Mouse (Mus musculus) hindbrain, embryonic 15.5 days (tissue): ENCODE measurements around the gene Ppp1r16b. TPM values are rescaled to one million over a fixed set of nuclear protein-coding genes. Genes with fewer than 3 reads are reported as not detected.

ENCODE experiments used
- ATAC-seq: fragments of 200-750 bp; cut with Nextera tagmentation; 2 replicates; pipeline ENCODE4 v1.8.0; 2017; ENCODE audit warnings: low read depth, moderate number of reproducible peaks, moderate TSS enrichment; ENCODE audit not compliant: low FRiP score
- H3K27ac ChIP-seq: fragments of 300-500 bp; sonication (generic); replicated peaks from 2 replicates; pipeline ENCODE4 v1.5.1; 2015; ENCODE audit warnings: mild to moderate bottlenecking, inconsistent platforms
- H3K27me3 ChIP-seq: fragments of 300-500 bp; sonication (generic); 2 replicates; pipeline ENCODE4 v1.6.1; 2015; ENCODE audit warnings: control low read depth, inconsistent platforms
- H3K36me3 ChIP-seq: fragments of 300-500 bp; sonication (generic); 2 replicates; pipeline ENCODE4 v1.6.1; 2015; ENCODE audit warnings: control low read depth, inconsistent platforms
- H3K4me1 ChIP-seq: fragments of 300-500 bp; sonication (generic); replicated peaks from 2 replicates; pipeline ENCODE4 v1.6.1; 2015; ENCODE audit warnings: control low read depth, inconsistent platforms
- H3K4me2 ChIP-seq: fragments of 300-500 bp; sonication (generic); 2 replicates; pipeline ENCODE4 v1.6.1; 2015; ENCODE audit warnings: moderate library complexity, mild to moderate bottlenecking, inconsistent platforms
- H3K4me3 ChIP-seq: fragments of 300-500 bp; sonication (generic); 2 replicates; pipeline ENCODE4 v1.5.1; 2015; ENCODE audit warnings: mild to moderate bottlenecking, inconsistent platforms
- H3K9ac ChIP-seq: fragments of 300-500 bp; sonication (generic); 2 replicates; pipeline ENCODE4 v1.6.1; 2015; ENCODE audit warnings: inconsistent platforms
- H3K9me3 ChIP-seq: fragments of 300-500 bp; sonication (generic); 2 replicates; pipeline ENCODE4 v1.6.1; 2016; ENCODE audit warnings: control low read depth, inconsistent platforms
- WGBS: fragments of 180-500 bp; shearing (Covaris S2); methylation state at CpG from one replicate; pipeline ENCODE4 v1.1.7; 2015; 5-methylcytosine and 5-hydroxymethylcytosine counted together
- polyA plus RNA-seq: library from polyadenylated mRNA; unstranded; fragments of >200 nt; fragmentation: Nextera tagmentation; extraction: Ambion mirVana; gene quantifications from 2 replicates; pipeline ENCODE4 v1.2.1, GENCODE M21; 2015

Ppp1r16b gene
- polyA plus RNA-seq, 1 experiment from 2014 or later, result 23.4 TPM

DNA sequence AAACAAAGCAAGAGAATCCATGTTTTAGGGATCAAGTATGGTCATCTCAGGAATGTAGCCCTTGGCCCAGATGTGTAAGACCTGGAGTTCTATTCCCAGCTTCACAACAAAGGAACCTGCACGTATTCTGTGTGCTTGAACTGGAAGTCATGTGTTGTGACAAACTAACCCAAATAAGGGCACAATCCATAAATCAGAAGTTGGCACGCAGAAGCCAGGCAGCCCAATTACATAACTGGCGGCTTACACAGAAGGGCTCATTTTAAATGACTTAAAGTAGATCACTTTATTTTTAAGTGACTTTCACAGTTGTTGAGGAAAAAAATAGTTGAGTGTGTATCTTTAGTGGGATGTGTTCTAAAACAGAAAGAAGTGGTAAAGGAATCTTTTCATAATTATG is 21.4 kb upstream of the Ppp1r16b start:
- Histone ChIP-seq H3K36me3 (peaks cover 16% of the 10 kb centered on the region), H3K9ac (no peak overlapping the region), H3K4me3 (no peak overlapping the region), H3K9me3 (no peaks in the 10 kb centered on the region), H3K4me1 (no peaks in the 10 kb centered on the region), H3K4me2 (no peak overlapping the region), H3K27ac (no peak overlapping the region), H3K27me3 (no peaks in the 10 kb centered on the region)
- WGBS, result 83% methylated on average over 3 of the region's 3 CpGs
- no peak for ATAC-seq

DNA sequence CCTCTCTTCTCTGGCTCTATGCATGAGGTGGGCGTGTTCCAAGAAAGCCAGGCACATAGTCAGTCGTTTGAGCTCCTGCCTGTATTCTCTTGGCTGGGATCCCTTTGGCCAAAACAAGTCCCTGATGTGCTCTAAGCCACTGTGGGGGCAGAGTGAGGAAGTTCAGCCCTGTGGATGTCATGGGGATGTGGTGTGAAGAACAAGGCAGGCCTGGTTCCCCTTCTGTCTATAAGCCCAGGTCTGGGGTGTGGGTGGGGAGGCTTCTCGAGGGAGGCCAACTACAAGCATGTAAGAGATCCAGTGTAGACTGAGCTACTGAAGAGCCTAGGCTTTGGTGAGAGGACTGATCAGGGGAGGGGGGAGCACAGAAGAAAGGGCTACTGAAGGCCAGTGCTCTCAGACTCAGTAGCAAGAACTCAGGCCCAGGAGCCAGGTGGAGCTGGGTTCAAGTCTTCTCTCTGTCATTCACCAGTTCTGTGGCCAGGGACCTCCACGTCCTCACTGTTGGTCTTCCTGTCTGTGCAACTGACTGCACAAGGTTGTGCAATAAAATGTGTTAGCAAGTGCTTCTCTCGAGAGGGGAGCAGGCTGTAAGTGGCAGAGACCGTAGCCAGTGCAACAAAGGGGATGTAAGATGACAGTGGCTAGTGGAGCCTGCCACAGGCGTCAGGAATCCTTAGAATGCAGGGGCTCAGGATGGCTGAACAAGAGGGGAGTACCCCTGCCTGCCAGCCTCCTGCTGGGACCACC is 13.9 kb upstream of the Ppp1r16b start:
- H3K4me3 ChIP-seq, result no peak overlapping the region
- WGBS, result 58% methylated on average over 7 of the region's 7 CpGs
- H3K9me3 ChIP-seq, result no peaks in the 10 kb centered on the region
- H3K36me3 ChIP-seq, result no peaks in the 10 kb centered on the region
- no peak overlapping the region for H3K4me2 ChIP-seq
- H3K9ac ChIP-seq, result no peak overlapping the region
- H3K27ac ChIP-seq, result no peak overlapping the region
- H3K4me1 ChIP-seq, result no peaks in the 10 kb centered on the region
- no peak for ATAC-seq
- H3K27me3 ChIP-seq, result no peaks in the 10 kb centered on the region

DNA sequence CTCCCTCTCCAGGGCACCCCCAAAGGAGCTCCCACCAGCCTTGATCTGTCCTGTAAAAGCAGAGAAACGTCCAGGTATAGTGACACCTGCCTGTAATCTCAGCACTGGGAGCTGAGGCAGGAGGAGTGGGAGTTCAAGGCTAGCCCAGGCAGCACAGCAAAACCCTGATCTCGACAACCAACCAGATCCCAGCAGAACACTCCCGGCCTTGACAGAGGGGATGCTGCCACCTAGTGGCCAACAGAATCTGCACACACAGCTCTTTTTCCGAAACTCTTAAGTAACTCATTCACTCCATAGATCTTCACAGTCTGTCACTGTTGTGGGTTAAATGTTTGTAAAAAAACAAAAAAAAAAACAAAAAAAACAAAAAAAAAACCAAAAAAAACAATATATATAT is 12.2 kb upstream of the Ppp1r16b start:
- Histone ChIP-seq H3K4me3 (no peak overlapping the region), H3K9me3 (no peaks in the 10 kb centered on the region), H3K4me2 (no peak overlapping the region), H3K27me3 (no peaks in the 10 kb centered on the region), H3K27ac (no peak overlapping the region), H3K36me3 (no peaks in the 10 kb centered on the region), H3K9ac (no peak overlapping the region), H3K4me1 (no peaks in the 10 kb centered on the region)
- ATAC-seq, result peak; percentile 11; the same call in 1 of the 2 replicates
- 7% methylated on average over 4 of the region's 4 CpGs for WGBS

DNA sequence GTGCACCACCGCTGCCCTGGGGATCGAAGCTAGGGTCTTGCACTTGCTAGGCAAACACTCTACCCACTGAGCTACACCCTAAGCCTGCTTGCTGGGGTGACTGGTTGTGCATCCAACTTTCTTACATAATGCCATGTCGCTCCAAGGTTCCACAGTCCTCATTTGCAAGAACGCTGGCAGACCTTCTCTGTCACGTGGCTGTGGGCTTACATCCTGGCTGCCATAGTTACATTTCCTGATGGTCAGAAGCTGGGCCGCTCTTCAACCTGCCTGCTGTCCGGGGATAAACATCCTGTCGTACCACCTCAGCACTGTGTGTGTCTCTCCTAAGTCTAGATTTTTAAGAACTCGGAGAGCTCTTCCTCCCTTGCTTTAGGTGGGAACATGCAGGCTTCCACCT is 10.5 kb upstream of the Ppp1r16b start:
- ATAC-seq, result no peak
- H3K9ac ChIP-seq, result no peak overlapping the region
- no peaks in the 10 kb centered on the region for H3K4me1 ChIP-seq
- 82% methylated on average over 9 of the region's 9 CpGs for WGBS
- H3K27ac ChIP-seq, result no peak overlapping the region
- H3K4me3 ChIP-seq, result no peak overlapping the region
- H3K27me3 ChIP-seq, result no peaks in the 10 kb centered on the region
- no peaks in the 10 kb centered on the region for H3K36me3 ChIP-seq
- no peak overlapping the region for H3K4me2 ChIP-seq
- H3K9me3 ChIP-seq, result no peaks in the 10 kb centered on the region

DNA sequence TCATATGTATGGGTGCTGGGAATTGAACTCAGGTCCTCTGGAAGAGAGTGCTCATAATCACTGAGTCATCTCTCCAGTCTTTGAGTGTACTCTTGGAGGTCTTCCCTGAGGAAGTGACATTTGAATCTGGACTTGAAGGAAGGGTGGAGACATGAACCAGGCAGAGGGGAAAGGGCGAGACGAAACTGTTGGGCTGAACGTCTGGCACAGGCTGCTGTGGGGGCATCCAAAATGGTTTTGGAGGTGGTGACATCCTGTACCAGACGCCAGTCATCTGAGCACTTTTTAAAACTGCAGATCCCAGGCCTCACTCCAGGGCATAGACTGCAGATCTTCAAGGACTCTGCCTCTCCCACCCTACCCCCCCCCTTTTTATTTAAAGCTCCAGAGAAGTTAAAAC is 9.4 kb upstream of the Ppp1r16b start:
- Histone ChIP-seq H3K9me3 (no peaks in the 10 kb centered on the region), H3K4me2 (no peak overlapping the region), H3K36me3 (no peaks in the 10 kb centered on the region), H3K27me3 (no peaks in the 10 kb centered on the region), H3K4me1 (no peaks in the 10 kb centered on the region), H3K27ac (no peak overlapping the region), H3K9ac (no peak overlapping the region), H3K4me3 (no peak overlapping the region)
- WGBS, result 92% methylated on average over 4 of the region's 4 CpGs
- ATAC-seq, result no peak

DNA sequence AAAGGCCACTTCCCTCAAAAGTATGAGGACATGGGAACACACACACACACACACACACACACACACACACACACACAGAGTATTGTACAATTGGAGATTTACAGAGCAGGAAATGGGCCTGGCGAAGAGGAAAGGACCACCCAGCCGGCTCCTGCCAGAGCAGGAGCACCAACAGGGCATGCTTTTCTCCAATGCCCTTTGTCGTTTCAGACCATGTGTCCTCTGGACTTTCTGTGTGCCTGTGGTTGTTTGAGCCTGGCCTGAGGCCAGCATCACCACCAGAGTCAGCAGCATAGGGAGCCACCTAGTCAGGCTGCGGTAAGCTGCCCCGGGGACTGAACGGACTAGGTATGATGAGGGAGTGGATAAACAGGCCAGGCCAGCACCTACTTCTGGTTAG is 6.4 kb upstream of the Ppp1r16b start:
- Histone ChIP-seq H3K27me3 (no peaks in the 10 kb centered on the region), H3K9ac (no peak overlapping the region), H3K9me3 (no peaks in the 10 kb centered on the region), H3K27ac (no peak overlapping the region), H3K4me2 (no peak overlapping the region), H3K4me3 (no peak overlapping the region), H3K4me1 (no peaks in the 10 kb centered on the region), H3K36me3 (no peaks in the 10 kb centered on the region)
- WGBS, result 73% methylated on average over 6 of the region's 6 CpGs
- no peak for ATAC-seq

- WGBS, result 78% methylated on average over 3 of the region's 3 CpGs
- no peak for ATAC-seq
Observed at GRCm38 (mm10) chr2:158659346-158659745, 5.9 kb upstream of the Ppp1r16b start.

DNA sequence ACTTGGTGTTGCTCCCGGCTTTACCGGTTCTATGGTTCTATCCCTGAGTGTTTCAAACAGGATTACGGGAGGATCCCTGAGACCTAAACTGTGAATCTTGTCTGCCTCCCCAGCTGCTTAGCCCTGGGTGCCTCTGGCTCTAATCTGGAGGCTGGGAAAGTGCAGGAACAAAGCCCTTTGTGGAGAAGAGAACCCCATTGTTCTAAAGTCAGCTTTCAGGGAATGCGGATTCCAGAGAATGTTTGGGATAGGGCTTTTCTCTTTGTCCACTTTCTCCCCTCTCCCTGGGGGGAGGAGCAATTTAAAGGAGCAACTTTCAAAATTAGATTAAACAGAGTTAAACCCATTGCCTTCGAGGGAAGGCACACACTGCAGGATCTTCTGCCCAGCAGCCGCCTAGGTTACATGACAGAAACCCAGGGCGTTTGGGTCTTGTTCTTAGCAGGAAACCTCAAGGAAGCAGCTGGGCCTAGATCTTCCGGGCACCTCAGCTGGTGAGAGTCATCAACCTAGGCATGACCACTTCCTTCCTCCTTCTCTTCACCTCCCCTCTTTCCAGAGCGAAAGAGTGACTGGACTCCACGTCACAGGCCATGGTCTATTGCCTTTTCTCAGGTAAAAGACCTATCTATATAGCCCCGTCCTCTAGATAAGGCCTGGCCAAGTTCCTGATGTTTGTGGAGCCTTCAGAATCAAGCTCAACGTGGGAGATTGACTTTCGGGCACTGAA is 1.0 kb downstream of the Ppp1r16b start:
- Histone ChIP-seq H3K4me1 (peaks cover 42% of the 10 kb centered on the region), H3K36me3 (no peaks in the 10 kb centered on the region), H3K9me3 (no peaks in the 10 kb centered on the region), H3K27ac (0 out of 2 replicates have a peak overlapping the region, but pooled peaks have one; percentile 76), H3K27me3 (peaks cover 9% of the 10 kb centered on the region; the same call in 1 of the 2 replicates), H3K4me3 (peak overlapping the region; percentile 60), H3K4me2 (peak overlapping the region; percentile 88), H3K9ac (no peak overlapping the region)
- ATAC-seq, result no peak
- 44% methylated on average over 13 of the region's 13 CpGs for WGBS

More at GRCm38 (mm10) chr2:158659346-158659745, 5.9 kb upstream of the Ppp1r16b start:
- Histone ChIP-seq H3K9ac (no peak overlapping the region), H3K27me3 (no peaks in the 10 kb centered on the region), H3K4me1 (no peaks in the 10 kb centered on the region), H3K36me3 (no peaks in the 10 kb centered on the region), H3K4me3 (no peak overlapping the region), H3K9me3 (no peaks in the 10 kb centered on the region), H3K27ac (no peak overlapping the region), H3K4me2 (no peak overlapping the region)

DNA sequence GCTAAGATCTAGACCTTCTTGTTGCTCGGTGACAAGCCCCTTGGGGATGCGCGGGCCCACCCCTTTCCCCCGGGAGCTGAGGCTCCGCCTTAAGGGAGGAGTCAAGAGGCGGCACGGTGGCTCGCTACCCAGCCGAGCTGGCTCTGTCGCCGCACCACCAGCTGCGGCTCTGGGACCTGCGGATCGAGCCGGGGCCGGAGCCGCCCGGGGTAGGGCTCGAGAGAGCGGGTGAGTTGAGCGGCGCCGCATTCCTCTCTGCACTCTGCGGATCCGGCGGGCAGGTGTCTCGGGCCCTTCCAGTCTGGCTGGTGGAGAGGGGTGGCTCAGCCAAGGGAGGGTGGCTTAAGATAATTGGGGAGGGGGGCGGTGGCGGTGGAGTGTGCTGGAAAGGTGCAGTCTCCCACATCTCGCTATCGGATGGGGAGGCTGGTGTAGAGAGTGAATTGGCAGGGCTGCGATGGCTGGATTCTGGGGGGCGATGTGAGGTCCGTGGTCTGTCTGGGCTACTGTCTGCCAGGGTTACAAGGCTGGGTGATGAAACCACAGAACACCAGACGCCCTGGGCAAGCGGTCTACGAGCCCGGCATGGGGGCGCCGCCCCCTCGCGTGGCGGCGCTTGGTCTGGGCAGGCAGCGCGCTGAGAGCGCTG is 1.9 kb downstream of the Ppp1r16b start:
- peak; percentile 83 for ATAC-seq

GRCm38 (mm10) chr2:158667671-158668432 is 2.7 kb downstream of the Ppp1r16b start:
- Histone ChIP-seq H3K4me2 (peak overlapping the region; percentile 88), H3K27ac (peak overlapping the region; percentile 76), H3K4me1 (peaks cover 46% of the 10 kb centered on the region), H3K36me3 (no peaks in the 10 kb centered on the region), H3K9me3 (no peaks in the 10 kb centered on the region), H3K4me3 (peak overlapping the region; percentile 60), H3K27me3 (peaks cover 9% of the 10 kb centered on the region; the same call in 1 of the 2 replicates), H3K9ac (peak overlapping the region; percentile 67)
- ATAC-seq, result peak; percentile 55
- under 1% methylated on average over 53 of the region's 54 CpGs for WGBS

More for the DNA sequence above, 1.9 kb downstream of the Ppp1r16b start:
- H3K9me3 ChIP-seq, result no peaks in the 10 kb centered on the region
- under 1% methylated on average over 46 of the region's 47 CpGs for WGBS
- peaks cover 42% of the 10 kb centered on the region for H3K4me1 ChIP-seq
- H3K27ac ChIP-seq, result peak overlapping the region; percentile 76
- H3K36me3 ChIP-seq, result no peaks in the 10 kb centered on the region
- peak overlapping the region; percentile 60 for H3K4me3 ChIP-seq
- peaks cover 9% of the 10 kb centered on the region; the same call in 1 of the 2 replicates for H3K27me3 ChIP-seq
- H3K9ac ChIP-seq, result peak overlapping the region; percentile 67
- H3K4me2 ChIP-seq, result peak overlapping the region; percentile 88

DNA sequence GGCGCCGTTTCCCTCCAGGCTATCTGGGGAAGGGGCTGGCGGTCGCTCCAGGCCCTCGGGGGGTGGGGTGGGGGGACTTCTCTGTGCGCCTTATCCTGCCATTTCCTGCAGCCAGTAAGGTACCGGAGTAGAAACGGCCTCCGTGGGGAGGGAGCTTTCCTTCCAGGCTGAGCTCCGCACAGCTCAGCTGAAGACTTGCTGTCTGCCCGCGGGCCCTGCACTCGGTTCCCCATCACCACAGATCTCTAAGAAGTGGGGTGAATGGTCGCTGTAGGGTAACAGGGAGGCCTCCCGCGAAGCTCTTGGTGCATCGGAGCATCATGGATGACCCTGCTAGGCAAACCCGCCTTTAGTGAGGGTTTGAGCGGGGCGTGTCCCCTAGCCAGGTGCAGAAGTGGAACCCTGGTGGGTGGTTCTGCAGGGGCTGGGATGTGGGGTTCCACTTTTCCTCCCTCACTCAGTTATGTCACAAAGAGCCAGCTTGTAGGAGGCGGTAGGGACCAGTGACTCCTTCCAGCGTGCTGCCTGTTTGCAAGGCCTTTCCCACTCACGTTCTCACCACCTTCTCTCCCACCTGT is 3.3 kb downstream of the Ppp1r16b start:
- Histone ChIP-seq H3K27me3 (peaks cover 9% of the 10 kb centered on the region; the same call in 1 of the 2 replicates), H3K4me1 (peaks cover 52% of the 10 kb centered on the region), H3K4me2 (peak overlapping the region; percentile 88), H3K9ac (peak overlapping the region; percentile 67), H3K36me3 (no peaks in the 10 kb centered on the region), H3K4me3 (peak overlapping the region; percentile 60), H3K9me3 (no peaks in the 10 kb centered on the region), H3K27ac (peak overlapping the region; percentile 76)
- ATAC-seq, result peak; percentile 53
- 6% methylated on average over 23 of the region's 23 CpGs for WGBS
